Mouse (Mus musculus) cerebellum, adult 8-10 months (tissue): ENCODE measurements around the gene Ankrd11.

ENCODE experiments used
- DNase-seq: peaks from one replicate; pipeline ENCODE4 v3.0.0; 2022

The Ankrd11 gene

DNA sequence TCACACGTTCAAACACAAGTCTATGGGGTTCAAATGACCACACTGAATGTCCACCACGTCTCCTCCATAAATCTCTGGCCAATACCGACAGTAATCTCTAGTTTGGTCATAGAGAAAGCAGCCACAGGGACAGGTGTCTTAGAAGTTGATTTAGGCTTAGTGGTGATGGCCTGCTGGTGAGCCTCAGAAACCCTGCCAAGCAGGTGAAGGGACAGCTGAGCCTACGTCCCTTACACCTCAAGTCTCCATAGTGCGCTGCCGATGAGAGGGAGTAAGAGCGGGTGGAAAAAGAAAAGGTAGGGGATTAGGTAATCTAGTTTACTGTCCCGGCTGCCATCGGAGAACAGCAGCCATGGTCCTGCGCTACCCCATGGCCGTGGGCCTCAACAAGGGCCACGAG lies 205.9 kb downstream of the Ankrd11 start:
- DNase-seq, result no peak

DNA sequence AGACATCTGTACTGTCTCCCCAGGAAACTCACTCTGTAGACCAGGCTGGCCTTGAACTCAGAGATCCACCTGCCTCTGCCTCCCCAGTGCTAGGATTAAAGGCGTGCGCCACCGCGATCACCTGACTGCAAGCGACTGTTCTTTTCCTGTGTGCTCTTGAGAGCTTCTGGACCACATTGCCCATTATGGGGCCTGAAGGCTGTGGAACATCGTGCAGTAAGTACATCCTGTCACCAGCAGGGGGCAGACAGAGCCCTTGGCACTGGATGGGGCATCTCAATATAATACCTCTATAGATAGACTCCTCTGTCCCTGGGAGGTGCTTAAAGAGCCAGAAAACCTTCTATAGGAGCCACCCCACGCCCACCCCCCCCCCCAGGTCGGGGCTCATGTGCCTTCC lies 207.1 kb downstream of the Ankrd11 start:
- peak; percentile 88 for DNase-seq

DNA sequence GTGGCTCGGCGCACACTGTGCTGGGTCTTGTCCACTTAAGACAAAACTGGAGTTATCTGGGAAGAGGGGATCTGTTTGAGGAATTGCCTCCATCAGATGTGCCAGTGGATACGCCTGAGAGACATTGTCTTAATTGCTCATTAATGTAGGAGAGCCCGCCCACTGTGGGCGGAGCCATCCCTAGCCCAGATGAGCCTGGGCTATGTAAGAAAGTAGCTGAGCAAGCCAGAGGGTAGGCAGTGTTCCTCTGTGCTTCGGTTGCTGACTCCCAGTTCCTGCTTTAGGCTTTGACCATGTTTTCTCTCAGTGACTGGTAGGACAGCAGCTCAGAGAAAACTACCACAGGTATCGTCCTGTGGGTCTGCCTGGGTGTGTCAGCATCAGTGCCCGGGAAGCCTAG lies 207.7 kb downstream of the Ankrd11 start:
- no peak for DNase-seq
